Comparison of ENCODE assay signal across 8 mouse cellular contexts in genomic region chr17:5976221-5977055, GRCm38 (mm10). TPM values are rescaled to one million over a fixed set of nuclear protein-coding genes. Genes with fewer than 3 reads are reported as not detected.
DNase-seq lines count a peak whose midpoint lies in the region; ATAC-seq lines count a peak whose summit lies in the region.

No protein-coding gene starts in this region.

- H3K9me3 ChIP-seq in intestine, embryonic 15.5 days, result no peaks in the 10 kb centered on the region

- no peaks in the 10 kb centered on the region for H3K36me3 ChIP-seq in intestine, embryonic 15.5 days

- H3K9ac ChIP-seq in intestine, embryonic 15.5 days, result no peak overlapping the region

- DNase-seq in frontal cortex, postnatal 36 days (ENCODE audit: low spot score in 2 of 2), result peak; percentile 57 to 64
- no peak for DNase-seq in frontal cortex, postnatal 25 days (ENCODE audit: low spot score in 2 of 2)
- DNase-seq in thymus, postnatal 25 days, result peak; percentile 22
- DNase-seq in thymus, postnatal 0 days (ENCODE audit: low spot score), result no peak
- no peak for DNase-seq in embryo, embryonic 9.5 days (ENCODE audit: extremely low spot score)
- DNase-seq in adipocyte (ENCODE audit: low spot score), result no peak

- 42% methylated on average over 20 of the region's 20 CpGs for WGBS in intestine, embryonic 15.5 days

- peak overlapping the region; percentile 46 for H3K4me2 ChIP-seq in intestine, embryonic 15.5 days (replicated peaks)

- peaks cover 36% of the 10 kb centered on the region for H3K4me1 ChIP-seq in intestine, embryonic 15.5 days (replicated peaks)

- no peak overlapping the region for H3K4me3 ChIP-seq in intestine, embryonic 15.5 days (replicated peaks)

- no peaks in the 10 kb centered on the region for H3K27me3 ChIP-seq in intestine, embryonic 15.5 days (replicated peaks)

- ATAC-seq in intestine, embryonic 15.5 days, result peak; percentile 14
- ATAC-seq in megakaryocyte, adult 5-6 weeks (ENCODE audit: poor library complexity, severe bottlenecking), result peak; percentile 60

- peak overlapping the region; percentile 74 for H3K27ac ChIP-seq in intestine, embryonic 15.5 days

RNA-seq across cellular contexts. Expression of gene Synj2, which starts 35.4 kb away (rescaled TPM):
- polyA plus RNA-seq in thymus, postnatal 0 days (2015; fragmentation: Nextera tagmentation; extraction: Ambion mirVana), result 4.2 and 4.5 TPM in 2 replicates
- 4.8 and 4.9 TPM in 2 replicates for polyA plus RNA-seq in intestine, embryonic 15.5 days (2015; fragmentation: Nextera tagmentation; extraction: Ambion mirVana)
- 3.5 and 3.6 TPM in 2 replicates for total RNA-seq in megakaryocyte, adult 5-6 weeks (2015)
- total RNA-seq in megakaryocyte, adult 5-6 weeks (2017), result 4.2 and 5.1 TPM in 2 replicates

Comparison
In these comparisons a context has a peak if more than half of its experiments do, and no peak if none do; other contexts are left out.
1. DNase-seq: peak in frontal cortex, postnatal 36 days (2 of 2) and thymus, postnatal 25 days (single experiment); none in frontal cortex, postnatal 25 days (0 of 2), thymus, postnatal 0 days (single experiment), embryo, embryonic 9.5 days (single experiment) and adipocyte (single experiment).